Mouse (Mus musculus): Measurements from ENCODE around the gene Osbpl5. TPM values are rescaled to one million over a fixed set of nuclear protein-coding genes. Genes with fewer than 3 reads are reported as not detected.
A peak's percentile ranks its signal among the peaks of the same experiment; 100 is the strongest.
"Not testable (repeated sequence)": the region's sequence is repeated elsewhere in the genome, so short reads cannot be mapped to it uniquely, and the experiment has no call there.

Gene Osbpl5
- polyA plus RNA-seq, 1 experiment from 2014 or later, result 15.8 TPM

- Histone ChIP-seq H3K27ac (ENCODE audit: low read depth, low read length) (no peak overlapping the region), H3K27me3 (ENCODE audit: control insufficient read depth, insufficient read depth, low read length) (no peaks in the 10 kb centered on the region), H3K9me3 (ENCODE audit: control insufficient read depth, low read length) (no peaks in the 10 kb centered on the region), H3K36me3 (ENCODE audit: control insufficient read depth, insufficient read depth, low read length) (no peaks in the 10 kb centered on the region), H3K9ac (ENCODE audit: low read length) (no peak overlapping the region), H3K4me1 (ENCODE audit: control insufficient read depth, insufficient read depth, low read length) (no peaks in the 10 kb centered on the region), H3K4me2 (ENCODE audit: low read depth) (no peak overlapping the region), H3K4me3 (ENCODE audit: low read depth, low read length) (no peak overlapping the region)
- ATAC-seq (ENCODE audit: insufficient read depth, low FRiP score, low TSS enrichment) (no peak), DNase-seq (ENCODE audit: low spot score) (no peak)
Measured at GRCm38 (mm10) chr7:143666427-143667311, 90.1 kb downstream of the Osbpl5 start.

GRCm38 (mm10) chr7:143663470-143663869, 93.3 kb downstream of the Osbpl5 start:
- Histone ChIP-seq H3K9me3 (ENCODE audit: control insufficient read depth, low read length) (no peaks in the 10 kb centered on the region), H3K36me3 (ENCODE audit: control insufficient read depth, insufficient read depth, low read length) (no peaks in the 10 kb centered on the region), H3K27ac (ENCODE audit: low read depth, low read length) (no peak overlapping the region), H3K4me2 (ENCODE audit: low read depth) (no peak overlapping the region), H3K4me3 (ENCODE audit: low read depth, low read length) (no peak overlapping the region), H3K4me1 (ENCODE audit: control insufficient read depth, insufficient read depth, low read length) (no peaks in the 10 kb centered on the region), H3K9ac (ENCODE audit: low read length) (no peak overlapping the region), H3K27me3 (ENCODE audit: control insufficient read depth, insufficient read depth, low read length) (no peaks in the 10 kb centered on the region)
- DNase-seq (ENCODE audit: low spot score) (no peak), ATAC-seq (ENCODE audit: insufficient read depth, low FRiP score, low TSS enrichment) (no peak)
- WGBS, result 85% methylated on average over 2 of the region's 2 CpGs

GRCm38 (mm10) chr7:143660797-143661196, 96.0 kb downstream of the Osbpl5 start:
- ATAC-seq (ENCODE audit: insufficient read depth, low FRiP score, low TSS enrichment) (no peak), DNase-seq (ENCODE audit: low spot score) (no peak)
- H3K36me3 ChIP-seq (ENCODE audit: control insufficient read depth, insufficient read depth, low read length), result no peaks in the 10 kb centered on the region
- H3K27ac ChIP-seq (ENCODE audit: low read depth, low read length), result no peak overlapping the region
- H3K9me3 ChIP-seq (ENCODE audit: control insufficient read depth, low read length), result no peaks in the 10 kb centered on the region
- H3K4me1 ChIP-seq (ENCODE audit: control insufficient read depth, insufficient read depth, low read length), result no peaks in the 10 kb centered on the region
- H3K9ac ChIP-seq (ENCODE audit: low read length), result no peak overlapping the region
- H3K4me2 ChIP-seq (ENCODE audit: low read depth), result no peak overlapping the region
- no peaks in the 10 kb centered on the region for H3K27me3 ChIP-seq (ENCODE audit: control insufficient read depth, insufficient read depth, low read length)
- no peak overlapping the region for H3K4me3 ChIP-seq (ENCODE audit: low read depth, low read length)

- H3K27me3 ChIP-seq (ENCODE audit: control insufficient read depth, insufficient read depth, low read length); H3K9me3 ChIP-seq (ENCODE audit: control insufficient read depth, low read length); H3K27ac ChIP-seq (ENCODE audit: low read depth, low read length); H3K36me3 ChIP-seq (ENCODE audit: control insufficient read depth, insufficient read depth, low read length); H3K9ac ChIP-seq (ENCODE audit: low read length); ATAC-seq (ENCODE audit: insufficient read depth, low FRiP score, low TSS enrichment); DNase-seq (ENCODE audit: low spot score); H3K4me1 ChIP-seq (ENCODE audit: control insufficient read depth, insufficient read depth, low read length): not testable (repeated sequence)
- WGBS, result 57% methylated on average over 10 of the region's 10 CpGs
- Histone ChIP-seq H3K4me3 (ENCODE audit: low read depth, low read length) (peak overlapping the region; percentile 68), H3K4me2 (ENCODE audit: low read depth) (peak overlapping the region; percentile 83; the same call in 1 of the 2 replicates)
Measured at GRCm38 (mm10) chr7:143649769-143650346, 106.9 kb downstream of the Osbpl5 start.

DNA sequence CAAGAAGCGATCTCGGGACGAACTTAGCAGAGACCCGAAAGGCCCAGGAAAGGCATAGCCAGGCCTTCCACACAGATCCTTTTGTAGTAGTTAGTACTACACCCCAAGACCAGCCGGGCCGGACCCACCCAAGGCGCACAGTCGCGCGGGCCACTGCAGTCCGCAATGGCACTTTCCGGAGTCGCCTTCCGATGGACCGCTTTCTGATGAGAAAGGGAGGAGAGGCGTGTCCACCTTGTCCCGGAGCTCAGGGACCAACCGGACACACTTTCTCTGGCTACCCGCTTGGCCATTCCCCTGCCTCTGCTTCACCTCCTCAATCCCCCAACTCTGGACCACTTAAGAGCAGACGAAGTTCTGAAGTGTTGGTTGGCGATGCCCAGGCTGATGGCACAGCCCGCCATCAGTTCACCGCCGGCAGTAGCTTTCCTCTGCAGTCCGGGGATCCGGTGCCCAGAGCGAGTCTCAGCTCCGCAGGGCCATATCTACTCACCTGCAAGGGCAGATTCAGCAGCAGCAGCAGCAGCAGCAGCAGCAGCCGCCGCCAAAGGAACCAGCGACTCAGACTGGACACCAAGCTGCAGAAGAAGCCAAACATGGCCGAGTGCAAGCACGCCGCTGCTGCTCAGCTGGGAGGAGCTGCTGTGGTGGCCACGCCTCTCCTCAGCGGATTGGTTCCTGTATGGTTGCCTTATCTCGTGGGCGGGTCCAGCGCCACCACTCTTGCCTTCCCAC, 107.6 kb downstream of the Osbpl5 start, which contains the start of gene Tnfrsf22:
Gene Tnfrsf22, minus strand, starts transcription at position 628 of the 735 bp plus-strand sequence.
- Histone ChIP-seq H3K4me3 (ENCODE audit: low read depth, low read length) (peak within 1 kb of the TSS; percentile 68), H3K27me3 (ENCODE audit: control insufficient read depth, insufficient read depth, low read length) (no peaks in the 10 kb centered on the region), H3K4me1 (ENCODE audit: control insufficient read depth, insufficient read depth, low read length) (no peaks in the 10 kb centered on the region), H3K36me3 (ENCODE audit: control insufficient read depth, insufficient read depth, low read length) (no peaks in the 10 kb centered on the region), H3K4me2 (ENCODE audit: low read depth) (peak within 1 kb of the TSS; percentile 83), H3K9ac (ENCODE audit: low read length) (peak within 1 kb of the TSS; percentile 67), H3K27ac (ENCODE audit: low read depth, low read length) (no peak within 1 kb of the TSS), H3K9me3 (ENCODE audit: control insufficient read depth, low read length) (no peaks in the 10 kb centered on the region)
- 3% methylated on average over 39 of the region's 39 CpGs for WGBS
- ATAC-seq (ENCODE audit: insufficient read depth, low FRiP score, low TSS enrichment) (peak; percentile 90), DNase-seq (ENCODE audit: low spot score) (peak; percentile 87)

GRCm38 (mm10) chr7:143643949-143644348, 112.8 kb downstream of the Osbpl5 start:
- not testable (repeated sequence) for H3K27me3 ChIP-seq (ENCODE audit: control insufficient read depth, insufficient read depth, low read length); H3K4me3 ChIP-seq (ENCODE audit: low read depth, low read length); H3K9ac ChIP-seq (ENCODE audit: low read length); H3K4me2 ChIP-seq (ENCODE audit: low read depth); H3K4me1 ChIP-seq (ENCODE audit: control insufficient read depth, insufficient read depth, low read length); DNase-seq (ENCODE audit: low spot score); ATAC-seq (ENCODE audit: insufficient read depth, low FRiP score, low TSS enrichment); H3K9me3 ChIP-seq (ENCODE audit: control insufficient read depth, low read length); H3K36me3 ChIP-seq (ENCODE audit: control insufficient read depth, insufficient read depth, low read length); H3K27ac ChIP-seq (ENCODE audit: low read depth, low read length)
- 93% methylated on average over 2 of the region's 2 CpGs for WGBS

Small RNA genes lying within 50 kb of the gene (microRNA-seq; reads per million reads assigned to microRNA genes)
- gene Gm22064, result not detected

Other genes with a start within 250 kb of the Osbpl5 start
- 178 and 198 TPM in 2 replicates for gene Nap1l4, start 207.9 kb downstream of the Osbpl5 start, polyA plus RNA-seq (2014; fragmentation: Nextera tagmentation; extraction: Ambion mirVana)
- gene Cars, start 156.9 kb downstream of the Osbpl5 start, polyA plus RNA-seq (2014; fragmentation: Nextera tagmentation; extraction: Ambion mirVana), result 65.2 and 68.5 TPM in 2 replicates
- gene Tnfrsf26, start 128.3 kb downstream of the Osbpl5 start, polyA plus RNA-seq (2014; fragmentation: Nextera tagmentation; extraction: Ambion mirVana), result 0.27 and 0.35 TPM in 2 replicates
- gene Tnfrsf22, start 107.3 kb downstream of the Osbpl5 start, polyA plus RNA-seq (2014; fragmentation: Nextera tagmentation; extraction: Ambion mirVana), result 9.0 and 10.6 TPM in 2 replicates
- 0.20 and 0.68 TPM in 2 replicates for gene Tnfrsf23, start 71.1 kb downstream of the Osbpl5 start, polyA plus RNA-seq (2014; fragmentation: Nextera tagmentation; extraction: Ambion mirVana)
- not detected in 2 replicates for gene Mrgprg, start 10.0 kb upstream of the Osbpl5 start, polyA plus RNA-seq (2014; fragmentation: Nextera tagmentation; extraction: Ambion mirVana)
- 2.8 and 4.4 TPM in 2 replicates for gene Mrgpre, start 27.5 kb upstream of the Osbpl5 start, polyA plus RNA-seq (2014; fragmentation: Nextera tagmentation; extraction: Ambion mirVana)
- 8.7 and 8.9 TPM in 2 replicates for gene Nadsyn1, start 65.9 kb upstream of the Osbpl5 start, polyA plus RNA-seq (2014; fragmentation: Nextera tagmentation; extraction: Ambion mirVana)
- 70.1 and 86.1 TPM in 2 replicates for gene Dhcr7, start 66.2 kb upstream of the Osbpl5 start, polyA plus RNA-seq (2014; fragmentation: Nextera tagmentation; extraction: Ambion mirVana)
- not detected in 2 replicates for gene Gm498, start 109.9 kb upstream of the Osbpl5 start, polyA plus RNA-seq (2014; fragmentation: Nextera tagmentation; extraction: Ambion mirVana)
- gene Shank2, start 244.9 kb upstream of the Osbpl5 start, polyA plus RNA-seq (2014; fragmentation: Nextera tagmentation; extraction: Ambion mirVana), result 2.1 and 2.4 TPM in 2 replicates

Measured in neural tube, embryonic 11.5 days (tissue).